Mouse (Mus musculus) ovary, postnatal 10 days (tissue): ENCODE results near the gene Twist2.

Source experiments
- DNase-seq: peaks from one replicate; pipeline ENCODE4 v3.0.0; 2022; ENCODE audit warnings: low spot score

Gene Twist2

GRCm38 (mm10) chr1:91800967-91801843 is at the start of gene Twist2:
Gene Twist2, plus strand, starts transcription at chr1:91801461.
- peak; percentile 38 for DNase-seq

GRCm38 (mm10) chr1:91752931-91753330 is 48.3 kb upstream of the Twist2 start:
- no peak for DNase-seq

GRCm38 (mm10) chr1:91755102-91755501 is 46.2 kb upstream of the Twist2 start:
- peak; percentile 36 for DNase-seq

- DNase-seq: no peak
Observed at GRCm38 (mm10) chr1:91757292-91757691, 44.0 kb upstream of the Twist2 start.

GRCm38 (mm10) chr1:91758143-91758542 is 43.1 kb upstream of the Twist2 start:
- no peak for DNase-seq

GRCm38 (mm10) chr1:91758600-91759515 is 42.4 kb upstream of the Twist2 start:
- no peak for DNase-seq

- no peak for DNase-seq
Observed at GRCm38 (mm10) chr1:91760140-91760986, 40.9 kb upstream of the Twist2 start.

GRCm38 (mm10) chr1:91762528-91763091 is 38.7 kb upstream of the Twist2 start:
- no peak for DNase-seq

GRCm38 (mm10) chr1:91770221-91770624 is 31.0 kb upstream of the Twist2 start:
- no peak for DNase-seq

- DNase-seq: no peak
Observed at GRCm38 (mm10) chr1:91770676-91771075, 30.6 kb upstream of the Twist2 start.

GRCm38 (mm10) chr1:91776928-91777327 is 24.3 kb upstream of the Twist2 start:
- no peak for DNase-seq

GRCm38 (mm10) chr1:91779819-91780218 is 21.4 kb upstream of the Twist2 start:
- DNase-seq: no peak

- no peak for DNase-seq
Observed at GRCm38 (mm10) chr1:91781182-91781581, 20.1 kb upstream of the Twist2 start.

GRCm38 (mm10) chr1:91784162-91784561 is 17.1 kb upstream of the Twist2 start:
- no peak for DNase-seq

GRCm38 (mm10) chr1:91799323-91799722 is 1.9 kb upstream of the Twist2 start:
- DNase-seq: no peak

- DNase-seq: no peak
Observed at GRCm38 (mm10) chr1:91800348-91800747, 913 bp upstream of the Twist2 start.

GRCm38 (mm10) chr1:91801844-91802366 is 644 bp downstream of the Twist2 start:
- no peak for DNase-seq

- DNase-seq: no peak
Observed at GRCm38 (mm10) chr1:91802406-91803121, 1.3 kb downstream of the Twist2 start.

- DNase-seq: no peak
Observed at GRCm38 (mm10) chr1:91803416-91803815, 2.2 kb downstream of the Twist2 start.

GRCm38 (mm10) chr1:91816067-91816466 is 14.8 kb downstream of the Twist2 start:
- no peak for DNase-seq

GRCm38 (mm10) chr1:91816571-91816970 is 15.3 kb downstream of the Twist2 start:
- no peak for DNase-seq
